Mouse (Mus musculus) olfactory bulb, adult 2 months (tissue): ENCODE data around the gene Ipo9. TPM values are rescaled to one million over a fixed set of nuclear protein-coding genes. Genes with fewer than 3 reads are reported as not detected.

Source experiments
- H3K27ac ChIP-seq: fragments of 200-500 bp; 2 replicates; pipeline ENCODE4 v1.5.1; 2012; ENCODE audit warnings: low read depth, low read length; ENCODE audit not compliant: insufficient read depth
- H3K4me1 ChIP-seq: fragments of 200-500 bp; 2 replicates; pipeline ENCODE4 v1.6.1; 2012; ENCODE audit warnings: low read length; ENCODE audit not compliant: control insufficient read depth, insufficient read depth
- H3K4me3 ChIP-seq: fragments of 200-500 bp; 2 replicates; pipeline ENCODE4 v1.5.1; 2012; ENCODE audit warnings: mild to moderate bottlenecking, low read depth, low read length, moderate library complexity; ENCODE audit not compliant: insufficient read depth
- CTCF ChIP-seq: fragments of 200-500 bp; IDR thresholded peaks from 2 replicates; pipeline ENCODE4 v1.5.1; 2012; ENCODE audit warnings: low read depth, mild to moderate bottlenecking, low read length, moderate library complexity; ENCODE audit not compliant: insufficient read depth
- POLR2A ChIP-seq: fragments of 200-500 bp; IDR thresholded peaks from 2 replicates; pipeline ENCODE4 v1.6.1; 2012; ENCODE audit warnings: mild to moderate bottlenecking, low read depth, low read length, moderate library complexity; ENCODE audit not compliant: insufficient read depth
- WGBS: fragments of 180-500 bp; shearing (Covaris S2); methylation state at CpG from one replicate; pipeline ENCODE4 v1.1.7; 2018; 5-methylcytosine and 5-hydroxymethylcytosine counted together
- polyA plus RNA-seq: library from polyadenylated mRNA; stranded (reverse); fragments of >200 nt; gene quantifications from 2 replicates; pipeline ENCODE4 v1.2.4, GENCODE M21; 2012; ENCODE audit warnings: low replicate concordance; ENCODE audit not compliant: missing spikeins, insufficient read depth, insufficient read length

Gene Ipo9
- polyA plus RNA-seq, 1 experiment = not detected

DNA sequence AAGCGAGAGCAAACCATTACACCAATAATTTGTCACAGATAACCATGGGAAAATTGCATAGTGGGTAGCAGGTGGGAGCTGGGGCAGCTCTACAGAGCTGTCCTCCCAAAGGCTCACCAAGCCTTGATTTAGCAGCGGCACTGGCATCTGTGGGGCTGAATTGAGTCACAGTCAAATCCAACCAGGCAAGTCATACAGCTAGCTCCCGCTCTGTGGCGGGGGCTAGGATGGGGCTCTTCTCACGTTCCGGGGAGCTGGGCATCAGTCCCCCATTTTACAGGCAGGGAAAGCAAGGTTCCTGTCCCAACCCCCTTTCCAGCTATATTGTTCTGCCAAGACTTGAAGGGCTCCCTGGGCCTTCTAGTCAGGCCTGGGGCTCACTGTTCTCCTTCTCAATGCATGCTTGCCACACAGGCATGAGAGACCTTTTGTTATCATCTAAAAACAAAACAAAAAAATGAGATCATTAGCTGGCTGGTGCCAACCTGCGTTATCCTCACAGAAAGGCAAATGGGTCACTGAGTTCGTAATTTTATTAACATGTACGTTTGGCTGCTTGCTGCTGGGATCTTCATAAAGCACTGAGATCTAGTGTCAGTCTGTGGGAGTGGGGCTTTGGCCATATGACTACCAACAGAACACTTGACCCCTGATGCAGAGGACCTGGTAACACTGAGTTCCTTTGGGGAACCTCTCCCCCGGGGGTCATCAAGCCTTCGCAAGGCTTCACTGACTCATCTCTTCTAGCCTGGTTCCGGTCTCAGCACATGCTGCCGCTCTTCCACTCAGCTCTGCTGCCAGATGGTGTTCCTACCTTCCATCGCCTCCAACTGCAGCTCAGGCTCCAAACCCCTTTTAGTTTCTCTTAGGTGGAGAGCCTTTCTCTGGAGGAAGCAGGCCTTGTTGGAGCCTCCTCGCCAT is 50.0 kb downstream of the Ipo9 start:
- WGBS = 28% methylated on average over 15 of the region's 15 CpGs
- Histone ChIP-seq H3K27ac (peak overlapping the region; percentile 89), H3K4me3 (no peak overlapping the region), H3K4me1 (peaks cover 28% of the 10 kb centered on the region)
- TF ChIP-seq CTCF (no peak), POLR2A (no peak)

DNA sequence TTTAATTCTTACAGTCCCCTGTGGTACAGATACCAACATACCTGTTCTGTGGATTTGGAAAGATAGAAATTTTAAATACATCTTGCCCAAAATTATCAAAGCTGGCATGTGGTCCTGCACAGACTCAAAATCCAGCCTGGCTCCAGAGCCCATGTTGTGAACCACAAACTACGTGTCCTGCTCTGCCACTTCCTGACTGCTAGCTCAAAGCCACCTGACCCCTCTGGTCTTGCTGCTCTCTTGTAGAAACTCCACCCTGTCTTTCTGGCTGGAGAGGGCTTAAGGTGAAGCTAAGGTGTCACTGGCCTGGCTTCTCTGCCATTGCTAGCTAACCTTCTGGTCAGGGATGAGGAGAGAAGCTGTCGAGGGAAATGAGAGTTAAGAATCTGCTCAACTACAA is 51.3 kb downstream of the Ipo9 start:
- Histone ChIP-seq H3K4me1 (peaks cover 36% of the 10 kb centered on the region), H3K4me3 (no peak overlapping the region), H3K27ac (peak overlapping the region; percentile 15)
- TF ChIP-seq CTCF (no peak), POLR2A (no peak)
- WGBS = 72% methylated on average over 2 of the region's 2 CpGs

GRCm38 (mm10) chr1:135378576-135378975 is 51.7 kb downstream of the Ipo9 start:
- TF ChIP-seq CTCF (no peak), POLR2A (no peak)
- H3K4me1 ChIP-seq = peaks cover 37% of the 10 kb centered on the region
- peak overlapping the region; percentile 54 for H3K27ac ChIP-seq
- WGBS = 41% methylated on average over 9 of the region's 9 CpGs
- no peak overlapping the region for H3K4me3 ChIP-seq

DNA sequence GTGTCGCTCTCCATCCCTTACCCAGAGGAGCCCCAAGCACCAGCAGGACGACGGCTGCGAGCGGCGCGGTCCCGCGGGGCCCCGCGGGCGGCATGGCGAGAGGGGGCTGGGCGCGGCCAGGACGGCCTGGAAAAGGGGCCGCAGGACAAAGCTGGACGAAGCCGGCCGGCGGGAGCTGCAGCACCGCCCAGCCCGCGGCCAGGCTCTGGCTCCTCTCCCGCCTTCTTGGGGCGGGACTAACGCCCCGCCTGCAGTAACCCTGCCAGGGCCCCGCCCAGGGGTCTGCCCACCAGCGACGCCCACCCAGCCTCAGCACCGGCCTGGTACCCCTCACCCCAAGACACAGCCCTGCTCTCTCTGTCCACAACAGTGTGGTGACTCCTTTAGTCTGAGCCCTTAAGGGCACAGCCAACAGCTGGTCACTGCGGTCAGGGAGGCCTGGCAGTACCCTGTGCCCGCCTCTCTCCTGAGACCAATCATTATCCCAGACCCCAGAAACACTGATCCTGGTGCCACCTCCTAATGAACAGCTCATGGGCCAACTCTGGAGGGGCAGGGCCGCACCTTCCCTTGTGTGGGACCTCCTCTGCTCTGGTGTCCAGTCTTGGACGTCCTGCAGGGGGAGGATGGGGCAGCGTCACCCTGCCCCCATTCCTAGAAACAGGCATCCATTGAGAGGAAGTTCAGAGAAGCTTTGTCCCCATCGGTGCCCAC is 55.3 kb downstream of the Ipo9 start, which contains the start of gene Shisa4:
Gene Shisa4 (minus strand): TSS at position 370 of the 714 bp plus-strand sequence.
- H3K4me3 ChIP-seq = peak within 1 kb of the TSS; percentile 78
- peak; percentile 71 for TF ChIP-seq POLR2A
- no peak for TF ChIP-seq CTCF
- H3K4me1 ChIP-seq = peaks cover 47% of the 10 kb centered on the region
- WGBS = 2% methylated on average over 36 of the region's 38 CpGs
- H3K27ac ChIP-seq = peak within 1 kb of the TSS; percentile 90

- peaks cover 45% of the 10 kb centered on the region for H3K4me1 ChIP-seq
- H3K4me3 ChIP-seq = peak overlapping the region; percentile 78
- 4% methylated on average over 19 of the region's 19 CpGs for WGBS
- H3K27ac ChIP-seq = peak overlapping the region; percentile 90
- TF ChIP-seq CTCF (no peak), POLR2A (no peak)
Measured at GRCm38 (mm10) chr1:135374175-135374867, 56.0 kb downstream of the Ipo9 start.

DNA sequence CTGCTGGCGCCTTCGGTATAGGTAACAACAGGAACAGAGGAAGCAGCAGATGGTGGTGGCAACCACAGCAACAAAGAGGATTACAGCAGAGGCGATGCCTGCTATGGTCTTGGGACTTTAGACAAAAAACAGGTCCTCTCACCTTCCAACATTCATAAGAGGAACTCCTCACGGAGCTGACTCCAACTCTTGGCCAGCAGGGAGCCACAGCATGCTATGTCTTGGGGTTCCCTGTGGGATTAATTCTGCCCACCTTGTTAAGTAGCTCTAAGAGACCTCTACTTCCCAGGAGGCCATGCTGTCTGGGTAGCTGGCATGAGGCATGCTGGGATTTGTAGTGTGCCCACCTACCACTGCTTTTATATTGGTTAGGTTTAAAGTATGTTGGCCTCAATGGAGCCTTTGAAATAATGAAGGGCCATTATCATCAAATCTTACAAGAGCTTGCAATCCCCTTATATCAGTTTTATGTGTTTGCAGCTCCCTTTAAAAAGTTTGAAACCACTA is 57.1 kb downstream of the Ipo9 start:
- Histone ChIP-seq H3K4me3 (peak overlapping the region; percentile 33), H3K27ac (no peak overlapping the region), H3K4me1 (peaks cover 47% of the 10 kb centered on the region)
- TF ChIP-seq CTCF = no peak
- WGBS = 55% methylated on average over 4 of the region's 4 CpGs

- Histone ChIP-seq H3K4me1 (peaks cover 49% of the 10 kb centered on the region), H3K27ac (0 out of 2 replicates have a peak overlapping the region, but pooled peaks have one; percentile 68), H3K4me3 (no peak overlapping the region; the same call in 1 of the 2 replicates)
- TF ChIP-seq POLR2A (no peak), CTCF (no peak)
- WGBS = 85% methylated on average over 5 of the region's 5 CpGs
Measured at GRCm38 (mm10) chr1:135369415-135369814, 60.9 kb downstream of the Ipo9 start.

GRCm38 (mm10) chr1:135368982-135369381 is 61.3 kb downstream of the Ipo9 start:
- peak overlapping the region; percentile 71 for H3K4me3 ChIP-seq
- 12% methylated on average over 14 of the region's 14 CpGs for WGBS
- TF ChIP-seq POLR2A (no peak), CTCF (no peak)
- H3K27ac ChIP-seq = peak overlapping the region; percentile 68
- H3K4me1 ChIP-seq = peaks cover 44% of the 10 kb centered on the region
